Mouse (Mus musculus): Measurements from ENCODE around the gene Pid1.

- TF ChIP-seq JUND (conservative IDR thresholded peaks at IDR 0.05; ENCODE audit: low read depth, low read length) (no peak), NELFE (IDR thresholded peaks at IDR 0.05; ENCODE audit: low read depth, low read length) (no peak), HCFC1 (IDR thresholded peaks at IDR 0.05; ENCODE audit: low read depth, low read length) (no peak), CHD1 (IDR thresholded peaks at IDR 0.05; ENCODE audit: low read depth, low read length) (no peak), RCOR1 (conservative IDR thresholded peaks at IDR 0.05; ENCODE audit: low read depth, low read length) (no peak)
Measured at GRCm38 (mm10) chr1:84251205-84251604, 112.8 kb downstream of the Pid1 start.

All from CH12.LX (cell line).